Mouse (Mus musculus) brain, embryonic 18.5 days (tissue): ENCODE measurements around the gene Pi4k2a.
A peak's percentile ranks its signal among the peaks of the same experiment; 100 is the strongest.

Experiments
- DNase-seq: peaks from one replicate; pipeline ENCODE4 v3.0.0-alpha.2; 2012; ENCODE audit warnings: low read depth, low spot score

Gene Pi4k2a

GRCm38 (mm10) chr19:42135070-42135469 lies 44.8 kb downstream of the Pi4k2a start:
- no peak for DNase-seq

DNA sequence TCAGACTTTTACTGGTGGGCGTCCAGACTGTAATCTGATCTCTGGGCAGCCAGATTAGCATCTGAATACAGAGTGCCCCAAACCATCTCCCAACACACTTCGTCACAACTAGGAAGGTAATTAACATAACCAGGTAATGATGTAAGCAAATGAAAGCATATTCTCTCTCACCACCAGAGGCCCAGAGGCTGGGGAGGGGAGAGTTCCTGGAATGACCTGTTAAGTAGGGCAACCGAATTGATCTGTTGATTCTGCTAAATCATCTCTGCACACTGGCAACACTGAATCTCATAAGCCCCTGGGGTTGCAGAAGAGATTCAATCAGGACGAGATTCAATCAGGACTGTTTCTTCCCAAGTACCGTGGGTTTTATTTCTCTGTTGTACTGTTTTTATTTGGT lies 45.9 kb downstream of the Pi4k2a start:
- DNase-seq, result no peak

GRCm38 (mm10) chr19:42137167-42137672 lies 47.0 kb downstream of the Pi4k2a start:
- DNase-seq, result no peak

DNA sequence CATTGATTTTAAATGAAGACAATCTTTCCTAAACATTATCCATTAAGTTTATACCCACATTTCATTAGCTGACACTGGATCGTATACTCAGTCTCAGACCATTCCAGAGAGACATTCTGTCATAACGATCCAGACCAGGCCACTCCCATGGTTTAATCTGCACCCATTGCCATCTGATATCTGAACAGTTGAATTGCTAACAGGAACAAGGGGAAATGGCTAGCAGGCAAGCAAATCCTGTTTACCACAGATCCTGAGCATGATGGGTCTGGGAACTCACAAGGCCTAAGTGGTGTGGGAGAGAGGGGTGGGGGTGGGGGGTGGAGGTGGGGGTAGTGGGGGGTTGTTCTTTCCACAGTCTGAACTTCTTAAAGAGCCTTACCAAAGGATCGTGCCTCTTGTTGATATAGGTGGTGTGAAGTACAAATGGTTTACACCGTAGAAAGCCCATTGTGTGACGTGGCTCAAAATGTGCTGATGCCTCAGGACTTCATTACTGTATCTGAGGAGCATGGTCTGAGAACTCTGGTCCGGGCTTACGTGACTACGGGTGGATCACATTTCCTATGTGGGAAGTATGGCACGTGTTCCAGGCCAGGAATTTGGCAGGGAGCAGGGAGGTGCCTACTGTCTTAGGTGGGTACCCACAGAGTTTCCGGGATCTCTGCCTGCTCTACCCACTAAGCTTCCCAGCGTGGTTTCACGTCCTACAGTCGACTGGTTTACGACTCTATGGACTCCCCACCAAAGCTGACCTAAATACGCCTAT lies 48.4 kb downstream of the Pi4k2a start:
- DNase-seq, result no peak

- DNase-seq, result no peak
Measured at GRCm38 (mm10) chr19:42139724-42140517, 49.7 kb downstream of the Pi4k2a start.

GRCm38 (mm10) chr19:42141998-42142397 lies 51.7 kb downstream of the Pi4k2a start:
- DNase-seq, result no peak

- DNase-seq, result no peak
Measured at GRCm38 (mm10) chr19:42142757-42143156, 52.5 kb downstream of the Pi4k2a start.

DNA sequence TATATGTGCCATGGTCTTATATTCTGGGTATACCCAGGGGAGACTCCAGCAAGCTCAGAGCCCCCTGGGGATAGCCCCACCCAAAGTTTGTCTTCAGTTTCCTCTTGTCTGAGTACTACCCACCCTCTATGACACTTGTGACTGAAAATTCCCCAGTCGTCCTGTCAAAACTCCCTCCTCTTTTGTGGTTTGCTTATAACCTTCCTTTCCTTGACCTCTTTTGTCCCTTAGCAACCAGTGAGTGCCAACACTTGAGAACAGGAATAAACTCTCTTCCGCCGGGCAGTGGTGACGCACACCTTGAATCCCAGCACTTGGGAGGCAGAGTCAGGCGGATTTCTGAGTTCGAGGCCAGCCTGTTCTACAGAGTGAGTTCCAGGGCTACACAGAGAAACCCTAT lies 53.8 kb downstream of the Pi4k2a start:
- DNase-seq, result no peak

GRCm38 (mm10) chr19:42144541-42145167 lies 54.4 kb downstream of the Pi4k2a start:
- peak; percentile 58 for DNase-seq

GRCm38 (mm10) chr19:42145210-42145609 lies 54.9 kb downstream of the Pi4k2a start:
- DNase-seq, result no peak

DNA sequence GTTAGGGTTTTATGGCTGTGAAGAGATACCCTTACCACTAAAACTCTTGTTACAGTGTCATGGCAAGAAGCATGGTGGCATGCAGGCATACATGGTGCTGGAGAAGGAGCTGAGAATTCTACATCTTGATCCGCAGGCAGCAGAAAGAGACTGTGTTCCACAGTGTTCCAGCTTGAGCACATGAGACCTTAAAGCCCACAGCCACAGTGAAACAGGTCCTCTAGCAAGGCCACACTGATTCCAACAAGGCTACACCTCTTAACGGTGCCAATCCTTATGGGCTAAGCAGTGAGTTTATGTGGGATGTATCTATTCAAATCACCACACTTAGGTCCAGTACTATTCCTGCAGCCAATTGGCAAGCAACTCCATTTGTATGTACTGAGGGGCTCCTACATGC lies 55.5 kb downstream of the Pi4k2a start:
- DNase-seq, result no peak

- DNase-seq, result no peak
Measured at GRCm38 (mm10) chr19:42146276-42147010, 56.2 kb downstream of the Pi4k2a start.

GRCm38 (mm10) chr19:42147170-42147768 lies 57.0 kb downstream of the Pi4k2a start, which contains the start of gene Marveld1:
Gene Marveld1 (plus strand): TSS chr19:42147400.
- no peak for DNase-seq

DNA sequence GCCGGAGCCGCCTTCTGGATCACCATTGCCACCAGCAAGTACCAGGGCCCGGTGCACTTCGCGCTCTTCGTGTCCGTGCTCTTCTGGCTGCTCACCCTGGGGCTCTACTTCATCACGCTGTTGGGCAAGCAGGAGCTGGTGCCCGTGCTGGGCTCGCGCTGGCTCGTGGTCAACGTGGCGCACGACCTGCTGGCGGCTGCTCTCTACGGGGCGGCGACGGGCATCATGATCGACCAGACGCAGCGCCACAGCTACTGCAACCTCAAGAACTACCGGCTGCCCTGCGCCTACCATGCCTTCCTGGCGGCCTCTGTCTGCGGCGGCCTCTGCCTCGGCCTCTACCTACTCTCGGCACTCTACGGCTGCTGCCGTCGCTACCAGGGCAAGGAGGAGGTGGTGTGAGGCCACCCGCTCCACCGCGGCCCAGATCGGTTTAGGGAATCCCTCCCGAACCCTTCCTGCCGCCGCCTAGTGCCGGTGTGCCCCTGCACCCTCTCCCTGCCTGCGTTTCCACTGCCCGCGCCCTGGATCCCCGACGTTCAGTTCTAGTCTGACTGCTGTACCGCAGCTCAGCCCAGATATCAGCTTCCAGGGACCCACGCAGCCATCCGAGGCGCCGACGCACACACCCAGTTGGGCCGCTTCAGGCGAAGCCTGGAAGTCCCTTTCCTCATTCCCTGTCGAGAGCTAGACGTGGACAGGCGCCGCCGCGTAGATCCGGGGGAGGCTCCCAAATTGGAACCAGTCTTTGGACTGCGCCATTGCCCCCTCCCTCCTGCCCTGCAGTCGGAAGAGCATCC lies 57.7 kb downstream of the Pi4k2a start:
- DNase-seq, result no peak

GRCm38 (mm10) chr19:42148569-42148860 lies 58.2 kb downstream of the Pi4k2a start:
- no peak for DNase-seq

- DNase-seq, result no peak
Measured at GRCm38 (mm10) chr19:42151990-42152389, 61.7 kb downstream of the Pi4k2a start.

DNA sequence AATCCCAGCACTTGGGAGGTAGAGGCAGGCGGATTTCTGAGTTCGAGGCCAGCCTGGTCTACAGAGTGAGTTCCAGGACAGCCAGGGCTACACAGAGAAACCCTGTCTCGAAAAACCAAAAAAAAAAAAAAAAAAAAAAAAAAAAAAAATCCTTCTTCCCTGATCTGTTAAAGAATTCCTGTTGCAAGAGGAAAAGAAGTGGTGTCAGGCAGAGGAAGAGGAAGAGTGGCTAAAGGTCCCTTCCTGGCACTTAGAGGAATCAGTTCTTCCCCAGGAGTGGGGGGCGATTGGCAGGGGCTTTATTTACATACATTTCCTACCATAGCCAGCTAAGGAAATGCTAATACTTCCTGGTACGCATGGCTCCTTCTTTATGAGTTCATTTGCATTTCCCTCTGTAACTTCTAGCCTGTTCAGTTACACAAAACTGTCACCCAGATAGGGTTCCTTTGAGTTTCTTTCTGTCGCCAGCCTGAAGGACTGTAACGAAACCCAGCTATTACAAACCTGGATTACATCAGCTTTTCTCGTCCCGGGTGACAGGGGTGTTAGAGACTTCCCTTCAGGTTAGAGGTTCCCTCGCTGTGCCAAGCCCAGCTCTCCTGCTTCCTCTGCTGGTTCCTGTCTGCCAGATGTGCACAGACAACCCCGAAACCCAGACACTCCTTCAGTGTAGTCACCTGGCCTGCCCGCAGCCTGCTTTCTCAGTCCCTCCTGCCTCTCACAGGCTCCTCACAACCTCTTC lies 67.4 kb downstream of the Pi4k2a start:
- no peak for DNase-seq

DNA sequence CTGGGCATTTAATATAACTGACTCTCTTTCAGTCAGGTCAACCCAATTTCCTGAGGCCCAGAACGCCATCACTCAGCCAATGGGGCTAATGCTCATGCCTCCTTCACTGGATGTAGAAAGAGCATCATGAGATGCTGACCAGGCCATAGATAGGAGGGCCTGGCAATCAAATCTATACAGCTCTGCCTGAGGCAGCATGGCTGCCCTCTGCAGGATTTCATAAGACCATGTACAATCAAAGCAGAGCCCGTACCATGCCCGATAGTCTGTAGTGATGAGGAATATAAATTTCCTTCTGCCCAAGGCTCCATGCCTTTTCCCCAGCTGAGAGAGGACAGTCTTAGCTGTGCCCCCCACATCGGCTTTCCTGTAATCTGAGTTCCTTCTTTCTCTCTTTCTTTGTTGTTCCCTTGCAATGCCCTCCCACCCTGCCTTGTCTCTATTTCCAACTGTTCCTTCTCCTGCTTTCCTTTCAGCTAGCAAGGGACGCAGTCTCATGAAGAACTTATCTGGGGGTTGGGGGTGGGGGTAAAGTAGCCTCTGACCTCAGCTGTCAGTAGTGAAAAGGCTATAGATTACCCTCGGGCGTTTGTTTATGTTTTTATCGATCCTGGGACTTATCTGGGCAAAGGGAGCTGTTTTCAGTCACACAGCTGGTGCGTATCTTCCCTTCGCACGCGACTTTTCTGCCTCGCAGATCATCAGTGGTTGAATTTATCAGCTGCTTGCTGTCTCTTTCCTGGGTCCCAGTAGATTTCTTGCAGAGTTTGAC lies 68.2 kb downstream of the Pi4k2a start:
- no peak for DNase-seq

- DNase-seq, result no peak
Measured at GRCm38 (mm10) chr19:42163764-42164163, 73.5 kb downstream of the Pi4k2a start, which contains the start of gene Zfyve27. Gene Zfyve27 (plus strand): TSS chr19:42163951.
